Mouse (Mus musculus) bone marrow, adult 2 months (tissue): Measurements from ENCODE around the gene Casc3. TPM values are rescaled to one million over a fixed set of nuclear protein-coding genes. Genes with fewer than 3 reads are reported as not detected.

Experiments
- H3K27ac ChIP-seq: fragments of 200-500 bp; 2 replicates; pipeline ENCODE4 v1.5.1; 2012; ENCODE audit warnings: low read depth, mild to moderate bottlenecking, control low read depth, inconsistent platforms, low read length; ENCODE audit not compliant: control insufficient read depth, poor library complexity, insufficient read depth
- H3K4me1 ChIP-seq: fragments of 200-500 bp; 2 replicates; pipeline ENCODE4 v1.6.1; 2011; ENCODE audit warnings: low read length; ENCODE audit not compliant: control insufficient read depth, insufficient read depth
- H3K4me3 ChIP-seq: fragments of 200-500 bp; replicated peaks from 2 replicates; pipeline ENCODE3; 2011; ENCODE audit warnings: mild to moderate bottlenecking, low read depth, low read length, control low read depth; ENCODE audit not compliant: control insufficient read depth
- CTCF ChIP-seq: fragments of 200-500 bp; IDR thresholded peaks from 2 replicates; pipeline ENCODE4 v1.5.1; 2011; ENCODE audit warnings: low read length, control low read depth; ENCODE audit not compliant: control insufficient read depth, insufficient read depth
- POLR2A ChIP-seq: fragments of 200-500 bp; IDR thresholded peaks from 2 replicates; pipeline ENCODE4 v1.6.1; 2011; ENCODE audit warnings: low read depth, mild to moderate bottlenecking, control low read depth, low read length, borderline replicate concordance; ENCODE audit not compliant: control insufficient read depth
- WGBS: fragments of 180-500 bp; shearing (Covaris S2); methylation state at CpG from one replicate; pipeline ENCODE4 v1.1.7; 2018; 5-methylcytosine and 5-hydroxymethylcytosine counted together
- polyA plus RNA-seq: library from polyadenylated mRNA; stranded (reverse); fragments of >200 nt; gene quantifications from 2 replicates; pipeline ENCODE4 v1.2.4, GENCODE M21; 2011; ENCODE audit warnings: low replicate concordance; ENCODE audit not compliant: missing spikeins, insufficient read depth, insufficient read length

The Casc3 gene
- polyA plus RNA-seq, 1 experiment, result 38.5 TPM

DNA sequence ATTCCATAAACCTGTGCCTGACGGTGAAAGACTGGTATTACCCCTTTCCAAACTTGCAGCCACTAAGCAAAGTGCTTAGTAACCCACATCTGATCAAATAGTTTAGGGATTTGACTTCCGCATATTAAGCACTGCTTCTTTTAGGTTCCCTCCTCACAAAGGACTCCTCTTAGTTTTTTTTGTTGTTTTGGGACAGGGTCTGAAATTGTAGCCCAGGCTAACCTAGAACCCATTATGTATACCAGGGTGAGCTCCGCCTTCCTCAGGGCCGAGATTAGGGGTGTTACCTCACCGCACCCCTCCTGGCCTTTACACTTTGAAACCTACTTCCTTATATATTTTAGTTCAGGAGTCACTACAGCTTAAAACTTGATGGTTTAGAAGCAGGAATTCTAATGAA is 14.9 kb upstream of the Casc3 start:
- TF ChIP-seq CTCF (no peak), POLR2A (no peak)
- Histone ChIP-seq H3K27ac (no peak overlapping the region), H3K4me3 (no peak overlapping the region), H3K4me1 (peaks cover 3% of the 10 kb centered on the region; the same call in 1 of the 2 replicates)
- 9% methylated on average over 5 of the region's 5 CpGs for WGBS

GRCm38 (mm10) chr11:98790631-98791205 is 14.0 kb upstream of the Casc3 start:
- H3K4me1 ChIP-seq, result peaks cover 3% of the 10 kb centered on the region; the same call in 1 of the 2 replicates
- no peak overlapping the region for H3K4me3 ChIP-seq
- 85% methylated on average over 5 of the region's 5 CpGs for WGBS
- no peak overlapping the region for H3K27ac ChIP-seq
- TF ChIP-seq POLR2A, result no peak

- no peak overlapping the region for H3K27ac ChIP-seq
- no peak overlapping the region for H3K4me3 ChIP-seq
- 80% methylated on average over 1 of the region's 1 CpGs for WGBS
- H3K4me1 ChIP-seq, result peaks cover 1% of the 10 kb centered on the region; the same call in 1 of the 2 replicates
- TF ChIP-seq POLR2A, result no peak
- TF ChIP-seq CTCF, result no peak
These were observed 13.3 kb upstream of the Casc3 start for GRCm38 (mm10) chr11:98791448-98791847.

DNA sequence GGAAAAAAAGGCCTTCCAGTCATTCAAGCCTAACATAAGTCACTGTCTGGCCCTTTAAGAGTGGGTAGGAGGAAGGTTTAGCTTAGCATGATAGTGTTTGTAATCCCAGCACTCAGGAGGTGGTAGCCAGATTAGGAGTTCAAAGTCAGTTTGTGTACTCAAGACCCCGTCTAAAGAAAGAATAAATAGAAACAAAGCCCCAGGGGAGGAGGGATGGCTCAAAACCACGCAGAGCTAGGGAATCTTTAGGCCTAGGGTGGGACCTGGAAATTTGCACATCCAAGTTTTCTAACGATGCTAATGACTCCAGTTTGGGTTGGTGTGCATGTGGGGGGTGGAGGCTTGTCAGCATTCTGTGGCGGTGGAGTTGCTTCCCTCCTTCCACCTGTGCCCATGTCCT is 12.6 kb upstream of the Casc3 start:
- Histone ChIP-seq H3K4me1 (no peaks in the 10 kb centered on the region; the same call in 1 of the 2 replicates), H3K27ac (no peak overlapping the region), H3K4me3 (no peak overlapping the region)
- TF ChIP-seq POLR2A (no peak), CTCF (no peak)
- WGBS, result 75% methylated on average over 4 of the region's 4 CpGs

- Histone ChIP-seq H3K27ac (peak overlapping the region; percentile 98), H3K4me3 (peak overlapping the region; percentile 65), H3K4me1 (peaks cover 3% of the 10 kb centered on the region; the same call in 1 of the 2 replicates)
- TF ChIP-seq POLR2A, result peak; percentile 65; the same call in 1 of the 2 replicates
- TF ChIP-seq CTCF, result no peak
- WGBS, result under 1% methylated on average over 30 of the region's 30 CpGs
These were observed 10.2 kb upstream of the Casc3 start for GRCm38 (mm10) chr11:98794469-98795014.

DNA sequence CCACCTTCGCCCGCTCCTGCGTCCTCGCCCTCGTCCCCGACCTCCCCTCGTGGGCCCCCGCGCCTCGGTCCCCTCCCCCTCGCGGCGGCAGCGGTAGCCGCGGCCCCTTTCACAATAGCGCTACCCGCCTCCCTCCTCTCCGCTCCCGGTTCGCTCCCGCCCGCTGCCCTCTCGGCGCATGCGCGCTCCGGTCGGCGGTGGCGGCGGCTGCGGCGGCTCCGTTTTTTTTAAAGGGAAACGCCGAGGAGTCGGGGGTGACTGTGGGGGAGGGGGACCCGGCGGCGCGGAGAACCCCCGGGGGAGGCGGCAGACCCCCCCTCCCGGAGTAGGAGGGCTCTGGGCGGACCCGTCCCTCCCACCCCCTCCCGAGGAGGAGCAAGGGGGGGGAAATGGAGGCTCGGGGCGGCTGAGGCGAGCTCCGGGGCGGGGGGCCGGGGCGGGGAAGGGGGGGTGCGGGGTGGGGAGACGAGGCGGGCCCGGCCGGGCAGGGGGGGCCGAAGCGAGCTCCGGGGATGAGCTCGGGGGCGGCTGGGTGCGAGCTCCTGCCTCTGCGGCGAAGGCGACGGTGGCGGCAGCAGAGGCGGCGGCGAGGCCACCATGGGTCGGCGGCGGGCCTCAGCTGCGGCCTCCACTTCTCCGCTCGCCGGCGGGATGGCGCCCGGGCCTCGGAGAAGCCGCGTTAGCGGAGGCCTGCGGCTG is 9.5 kb upstream of the Casc3 start, which contains the start of gene Msl1:
Gene Msl1, plus strand, starts transcription at position 502 of the 699 bp plus-strand sequence.
- WGBS, result 0% methylated on average over 75 of the region's 89 CpGs
- TF ChIP-seq POLR2A (no peak), CTCF (no peak)
- Histone ChIP-seq H3K4me3 (peak within 1 kb of the TSS; percentile 93), H3K27ac (peak within 1 kb of the TSS; percentile 98), H3K4me1 (peaks cover 3% of the 10 kb centered on the region; the same call in 1 of the 2 replicates)

GRCm38 (mm10) chr11:98795714-98796514 is 8.8 kb upstream of the Casc3 start:
- Histone ChIP-seq H3K4me3 (peak overlapping the region; percentile 93), H3K4me1 (peaks cover 3% of the 10 kb centered on the region; the same call in 1 of the 2 replicates), H3K27ac (peak overlapping the region; percentile 98)
- TF ChIP-seq CTCF (no peak), POLR2A (peak; percentile 24; the same call in 1 of the 2 replicates)
- WGBS, result under 1% methylated on average over 72 of the region's 74 CpGs
